Mouse (Mus musculus): ENCODE results near the gene Sfta2.

DNA sequence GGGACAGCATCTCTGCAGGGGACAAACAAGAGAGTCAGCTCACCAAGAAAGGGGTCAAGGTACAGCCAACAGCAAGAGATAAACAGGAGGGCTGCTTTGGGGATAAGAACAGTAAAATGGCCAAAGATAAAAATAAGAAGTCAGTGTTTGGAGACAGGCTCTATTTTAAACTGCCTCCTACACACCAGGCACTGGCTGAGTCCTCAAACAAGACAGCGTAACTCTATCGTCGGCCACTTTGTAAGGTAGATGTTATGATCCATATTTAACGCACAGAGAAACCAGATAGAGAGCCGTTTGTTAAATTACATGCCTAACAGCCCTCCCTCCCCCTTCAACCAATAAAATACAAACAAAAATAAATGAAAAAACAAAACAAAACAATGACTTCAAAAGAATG, 92.6 kb downstream of the Sfta2 start:
- TF ChIP-seq POLR2A (IDR thresholded peaks at IDR 0.05; ENCODE audit: extremely low read depth, insufficient read depth, low read length) (no peak), CTCF (IDR thresholded peaks at IDR 0.05; ENCODE audit: low read depth, low read length) (no peak)

All from liver, adult 2 months (tissue).